Mouse (Mus musculus) cerebellum, postnatal 14 days (tissue): ENCODE data around the gene Psph.

Experiments
- DNase-seq, 2 experiments: peaks; one replicate each; pipeline ENCODE4 v3.0.0; 2021; ENCODE audit warnings: mixed read lengths in 2 of 2

Psph gene

DNA sequence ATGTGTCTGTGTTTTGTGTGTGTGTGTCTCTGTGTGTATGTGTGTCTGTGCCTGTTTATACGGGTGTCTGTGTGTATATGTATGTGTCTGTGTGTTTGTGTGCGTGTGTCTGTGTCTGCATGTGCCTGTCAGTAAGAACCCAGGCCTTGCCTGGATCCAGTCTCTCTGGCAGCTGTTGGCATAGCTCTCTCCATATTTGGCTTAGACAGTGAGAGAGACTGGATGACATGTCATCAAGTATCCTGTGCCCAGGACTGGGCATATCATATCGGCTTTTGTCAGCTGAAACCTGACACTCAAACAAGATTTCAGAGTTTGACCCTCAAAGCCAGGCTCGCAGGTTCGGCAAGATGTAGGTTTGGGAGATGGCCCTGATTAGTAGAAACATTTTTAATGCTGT is 56.2 kb downstream of the Psph start:
- no peak for DNase-seq

DNA sequence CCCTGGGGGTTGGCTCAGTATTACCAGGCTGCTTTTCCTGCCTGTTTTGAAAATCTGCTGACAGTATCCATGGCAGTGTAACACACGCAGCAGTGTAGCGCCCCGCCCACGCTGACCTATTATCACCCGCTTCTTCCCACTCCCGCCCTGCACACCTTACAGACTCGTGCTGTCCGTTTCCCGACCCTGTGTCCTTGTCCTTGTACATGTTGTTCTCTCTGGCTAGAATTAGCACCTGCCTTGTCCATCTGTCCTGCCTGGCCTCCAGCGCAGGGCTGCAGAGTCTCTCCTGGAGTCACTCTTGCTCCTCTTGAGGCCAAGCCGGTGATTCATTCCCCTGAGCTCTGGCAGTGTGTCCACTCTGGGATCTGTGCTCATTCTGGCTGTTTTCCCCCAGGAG is 56.9 kb downstream of the Psph start:
- DNase-seq, result peak; percentile 37 to 58

DNA sequence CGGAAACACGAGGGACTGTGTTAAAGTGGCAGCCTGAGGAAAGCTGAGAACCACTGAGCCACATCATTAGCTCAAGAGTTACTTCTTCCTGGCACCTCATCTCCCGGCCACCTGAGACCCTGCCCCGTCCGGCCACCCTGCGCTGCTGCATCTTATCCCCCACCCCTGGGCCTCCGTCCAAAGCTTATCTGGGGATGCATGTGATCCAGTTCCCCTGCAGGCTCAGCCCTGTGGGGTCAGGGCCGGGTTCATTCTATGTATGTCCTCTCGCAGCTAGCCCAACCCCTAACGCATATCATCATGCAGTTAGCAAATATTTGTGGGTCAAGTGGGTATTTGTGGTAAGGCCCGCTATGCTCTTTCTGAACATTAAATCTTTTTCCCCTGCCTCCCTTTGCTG is 58.0 kb downstream of the Psph start:
- DNase-seq, result peak in 1 of 2 experiments; percentile 43

DNA sequence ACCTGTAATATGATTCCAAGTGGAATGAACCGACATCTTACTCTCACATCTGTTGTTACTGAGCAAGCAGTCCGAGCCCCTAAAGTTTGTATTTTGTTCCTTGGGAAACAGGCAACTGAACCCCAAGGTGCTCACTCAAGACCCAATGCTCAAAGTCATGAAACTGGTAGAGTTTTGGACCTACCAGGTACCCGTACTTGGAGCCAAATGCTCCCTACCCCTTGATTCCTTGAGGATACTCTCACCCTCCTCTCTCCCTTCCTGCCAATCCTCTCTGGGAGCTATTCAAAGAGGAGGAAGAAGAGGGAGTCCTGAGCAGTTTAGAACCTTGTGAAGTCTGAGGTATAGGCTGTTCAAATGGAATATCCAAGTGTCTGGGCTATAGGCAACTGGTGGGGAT is 60.5 kb downstream of the Psph start:
- DNase-seq, result no peak

DNA sequence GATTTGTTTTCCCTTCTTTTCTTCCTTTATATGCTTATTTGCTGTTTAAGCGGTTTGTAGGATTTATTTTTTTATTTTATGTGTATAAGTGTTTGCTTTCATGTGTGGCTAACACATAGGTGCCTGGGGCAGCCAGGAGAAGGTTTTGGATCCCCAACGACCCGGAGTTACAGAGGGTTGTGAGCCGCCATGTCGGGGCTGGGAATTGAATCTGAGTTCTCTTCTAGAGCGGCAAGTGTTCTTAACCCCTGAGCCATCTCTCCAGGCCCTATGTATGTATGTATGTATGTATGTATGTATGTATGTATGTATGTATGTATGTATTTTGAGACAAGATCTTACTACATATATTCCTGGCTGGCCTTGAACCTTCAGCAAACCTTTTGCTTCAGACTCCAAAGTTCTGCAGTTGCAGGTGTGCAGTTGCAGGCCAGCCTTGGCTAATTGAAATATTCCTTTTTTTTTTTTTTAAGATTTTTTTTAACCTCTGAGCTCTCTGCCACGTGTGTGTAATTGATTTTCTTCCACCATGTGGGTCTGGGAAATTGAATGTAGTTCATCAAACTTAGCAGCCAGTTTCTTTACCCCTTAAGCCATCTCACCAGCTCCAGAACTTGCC is 61.4 kb downstream of the Psph start:
- peak; percentile 30 to 49 for DNase-seq

DNA sequence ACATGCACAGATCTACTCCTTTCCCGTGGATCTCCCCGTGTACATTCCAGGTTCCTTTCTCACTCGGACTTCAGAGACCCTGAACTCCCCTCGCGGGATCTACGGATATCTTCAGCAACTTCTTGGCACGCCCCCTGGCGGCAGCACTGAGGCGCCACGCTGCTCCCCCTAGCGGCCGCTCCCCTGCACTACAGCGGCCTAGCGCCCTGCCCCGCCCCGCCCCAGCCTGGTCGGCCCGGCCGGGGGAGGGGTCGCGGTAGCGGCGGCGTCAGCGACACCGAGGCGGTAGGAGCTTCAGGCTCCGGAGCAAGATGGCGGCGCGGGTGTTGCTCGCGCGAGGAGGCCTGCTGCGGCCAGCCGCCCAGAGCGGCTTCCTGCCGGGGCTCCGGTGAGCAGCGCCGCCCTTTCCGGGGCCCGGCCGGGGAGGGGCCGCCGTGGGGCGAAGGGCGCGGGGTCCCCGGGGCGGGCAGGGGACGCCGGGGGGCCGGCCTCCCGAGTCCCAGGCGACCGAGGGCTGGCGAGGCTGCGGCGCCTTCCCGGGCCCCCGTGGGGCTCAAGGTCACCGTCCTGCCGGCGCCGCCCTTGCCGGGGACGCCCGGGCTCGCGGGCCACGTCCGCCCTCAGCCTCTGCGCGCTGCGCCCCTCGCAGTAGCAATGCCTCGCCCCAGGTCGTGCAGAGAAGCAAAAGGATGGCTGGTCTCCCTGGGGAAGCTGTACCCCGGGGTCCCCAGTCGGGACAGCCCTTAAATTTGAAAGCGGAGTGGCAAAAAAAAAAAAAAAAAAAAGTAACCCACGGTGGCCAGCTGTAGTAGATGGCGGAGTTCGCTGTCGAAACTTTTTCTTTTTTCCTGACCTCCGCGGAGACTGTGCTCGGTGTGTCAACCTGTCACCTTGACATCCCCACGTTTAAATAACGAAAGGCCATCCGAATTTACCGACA is 62.1 kb downstream of the Psph start, which contains the start of gene Nipsnap2:
Gene Nipsnap2 (plus strand): TSS at position 230 of the 940 bp plus-strand sequence.
- DNase-seq, result peak; percentile 95 to 99

DNA sequence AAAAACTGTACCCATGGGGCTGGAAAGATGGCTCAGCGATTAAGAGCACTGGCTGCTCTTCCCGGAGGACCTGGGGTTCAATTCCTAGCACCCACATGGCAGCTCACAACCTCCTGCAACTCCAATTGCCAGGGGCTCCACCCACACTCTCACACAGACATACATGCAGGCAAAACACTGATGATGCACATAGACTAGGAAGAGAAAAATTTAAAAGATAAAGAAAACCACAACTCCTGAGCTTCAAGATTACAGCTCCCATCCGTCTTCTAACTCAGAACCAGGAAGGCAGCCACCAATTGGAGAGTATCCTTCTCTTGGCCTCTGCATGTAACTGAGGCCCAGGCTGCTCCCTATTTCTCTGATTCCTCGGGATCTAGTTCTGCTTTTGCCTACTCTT is 63.0 kb downstream of the Psph start:
- DNase-seq, result no peak

DNA sequence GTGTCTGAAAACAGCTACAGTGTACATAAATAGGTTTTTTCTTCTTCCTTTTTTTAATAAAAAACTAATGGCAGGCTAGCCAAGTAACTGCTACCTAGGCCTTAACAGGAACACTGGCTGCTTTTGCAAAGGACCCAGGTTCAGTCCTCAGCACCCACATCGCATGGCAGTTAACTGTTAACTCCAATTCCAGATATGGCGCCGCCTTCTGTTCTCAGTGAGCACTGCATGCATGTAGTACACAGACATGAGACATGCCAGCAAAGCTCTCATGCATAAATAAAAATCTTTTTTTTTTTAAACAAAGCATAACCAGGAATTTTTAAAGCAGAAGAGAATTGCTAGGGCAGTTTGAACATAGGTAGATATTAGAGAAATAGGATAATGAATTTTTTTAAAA is 67.1 kb downstream of the Psph start:
- peak in 1 of 2 experiments; percentile 32 for DNase-seq

DNA sequence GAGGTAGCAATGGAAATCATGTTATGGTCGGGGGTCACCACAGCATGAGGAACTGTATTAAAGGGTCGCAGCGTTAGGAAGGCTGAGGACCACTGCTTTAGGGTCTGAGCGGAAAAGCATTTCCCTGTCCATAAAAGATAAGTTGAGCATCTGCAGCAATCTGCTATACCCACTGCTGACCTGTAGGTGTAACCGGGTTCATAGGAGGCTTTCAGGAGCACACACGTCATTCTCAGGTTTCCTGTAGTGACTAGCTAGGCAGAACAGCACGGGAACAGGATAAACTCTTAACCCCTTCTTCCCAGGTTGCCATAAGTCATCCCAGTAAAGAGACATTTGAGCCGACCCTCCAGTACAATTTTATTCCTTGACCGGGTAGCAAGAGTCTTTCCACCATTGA is 70.2 kb downstream of the Psph start:
- no peak for DNase-seq
